Mouse (Mus musculus) CH12F3 (cell line): ENCODE data around the gene Egfr.

Experiments used
- in situ Hi-C: fragments of 300-500 bp; cut with MboI; formaldehyde crosslinking; loops from 2 replicates; pipeline ENCODE4 v1.14.3; 2020; ENCODE audit warnings: low sequenced_read_pairs

Egfr gene

DNA sequence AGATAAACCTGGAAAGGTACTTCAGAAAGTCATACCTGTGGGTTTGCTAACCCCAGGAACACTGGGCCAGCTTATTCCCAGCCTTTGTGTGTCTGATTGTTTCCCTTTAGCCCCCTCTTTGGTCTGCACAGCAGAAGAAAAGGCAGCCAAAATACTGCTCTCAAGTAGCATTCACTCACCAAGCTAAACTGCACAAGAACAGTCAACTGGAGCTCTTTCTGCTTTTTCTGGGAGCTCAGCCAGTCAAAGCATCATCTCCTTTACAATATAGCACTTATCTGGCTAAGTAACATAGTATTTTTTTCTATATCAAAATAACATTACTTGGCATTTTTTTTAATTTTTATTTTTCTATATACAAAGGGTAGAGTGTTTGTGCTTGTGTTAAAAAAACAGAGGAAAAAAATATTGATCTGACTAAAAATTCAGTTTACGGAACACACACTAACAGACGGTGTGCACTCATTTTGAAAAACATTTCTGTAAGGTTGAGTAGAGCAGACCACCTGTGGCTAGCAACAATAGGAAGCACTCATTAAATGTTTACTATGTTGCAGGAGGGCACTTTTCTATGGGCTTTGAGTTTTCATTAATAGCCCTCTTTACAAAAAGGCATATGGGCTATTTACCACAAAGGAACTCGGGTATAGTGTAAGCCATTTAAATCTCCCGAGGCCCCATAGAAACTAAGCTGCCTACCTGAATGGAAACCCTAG, 72.0 kb downstream of the Egfr start:
- in situ Hi-C loops, result no loop called here

DNA sequence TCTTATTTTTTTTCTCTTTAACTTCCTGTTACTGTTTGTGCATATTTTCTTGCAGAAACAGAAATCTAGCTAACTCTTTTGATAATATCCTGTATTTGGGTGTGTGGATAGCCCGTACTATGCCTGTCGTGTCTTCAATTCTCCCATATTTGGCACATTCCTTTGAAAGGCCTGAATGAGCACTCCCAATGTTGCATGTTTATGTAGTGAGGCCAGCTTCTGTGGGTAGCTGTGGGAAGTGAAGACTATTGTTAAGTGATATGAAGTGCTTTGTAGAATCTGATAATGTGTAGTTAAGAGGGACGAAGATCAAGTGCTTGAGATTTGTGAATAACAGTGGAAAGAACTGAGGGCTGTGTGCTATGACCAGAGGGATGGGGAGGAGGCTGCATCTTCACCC, 77.5 kb downstream of the Egfr start:
- in situ Hi-C loops, result no loop called here

DNA sequence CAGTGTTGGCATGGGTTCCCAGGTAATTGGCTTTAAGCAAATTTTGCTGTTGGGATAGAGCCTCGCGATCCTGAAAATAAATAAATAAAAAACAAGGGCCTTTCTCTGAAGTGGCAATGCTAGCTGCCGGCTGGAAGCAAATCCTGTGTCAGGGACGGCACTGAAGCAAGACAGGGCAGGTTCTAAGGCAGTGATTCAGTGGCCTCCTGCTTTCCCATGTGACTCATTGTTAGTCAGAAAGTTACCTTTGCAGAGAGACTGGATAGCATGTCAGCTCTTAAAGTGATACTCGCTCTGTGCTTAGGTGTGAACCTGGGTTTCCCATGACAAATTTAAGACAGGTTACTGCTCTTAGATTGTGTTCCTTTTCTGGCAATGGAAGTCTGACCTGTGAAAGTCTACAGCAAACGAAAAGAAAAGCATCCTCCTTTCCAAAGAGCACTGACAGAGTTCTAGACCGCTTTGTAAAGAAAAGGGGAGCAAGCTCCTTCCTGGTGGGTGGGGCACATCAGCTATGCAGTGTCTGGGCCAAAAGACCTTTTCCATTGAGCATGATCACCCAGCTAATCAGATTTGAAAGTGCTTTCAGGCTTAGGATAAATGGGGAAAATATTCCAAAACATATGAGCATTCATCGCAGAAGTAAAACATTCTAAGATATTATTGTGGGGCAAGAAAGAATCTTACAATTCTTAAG, 78.7 kb downstream of the Egfr start:
- in situ Hi-C loops, result no loop called here

DNA sequence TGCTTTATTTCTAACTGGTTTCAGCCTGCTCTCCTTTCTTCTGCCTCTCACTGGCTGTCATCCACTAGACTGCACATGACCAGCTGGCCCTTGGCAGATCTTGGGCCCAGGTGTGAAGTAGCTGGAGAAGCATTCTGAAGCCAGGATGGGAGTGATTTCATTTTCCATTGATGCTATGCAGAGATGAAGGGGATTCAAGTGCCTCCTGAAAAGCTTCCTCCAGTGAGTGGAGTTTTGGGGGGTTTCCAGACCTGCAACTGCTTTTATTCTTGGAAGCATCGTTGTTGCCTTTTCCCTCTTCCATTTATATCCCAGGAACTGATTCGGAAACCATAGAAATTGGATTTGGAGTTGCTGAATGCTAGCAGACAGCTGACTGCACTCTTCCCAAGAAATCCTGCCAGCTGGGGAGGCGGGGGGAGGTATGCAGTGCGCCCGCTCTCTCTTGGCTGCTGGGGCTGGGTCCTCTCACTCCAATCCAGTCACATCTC, 80.0 kb downstream of the Egfr start:
- in situ Hi-C loops, result no loop called here

DNA sequence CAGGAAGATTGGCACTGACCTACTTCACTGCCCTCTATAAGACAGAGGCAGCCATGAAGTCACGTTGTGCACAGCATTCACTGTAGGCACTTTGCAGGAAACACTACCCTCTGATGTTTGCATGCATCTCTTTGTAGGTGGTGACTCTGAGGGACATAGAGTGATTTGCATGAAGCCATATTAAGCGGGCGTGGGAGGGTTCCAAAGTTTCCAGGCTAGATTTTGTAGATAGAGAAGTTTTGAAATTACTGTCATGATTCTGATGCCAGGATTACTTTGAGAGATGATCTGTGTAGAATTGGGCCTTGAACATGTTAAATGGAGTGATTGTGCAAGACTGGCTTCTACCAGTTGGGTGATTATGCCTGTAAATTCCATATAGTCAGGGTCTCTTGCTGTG, 86.8 kb downstream of the Egfr start:
- in situ Hi-C loops, result no loop called here

DNA sequence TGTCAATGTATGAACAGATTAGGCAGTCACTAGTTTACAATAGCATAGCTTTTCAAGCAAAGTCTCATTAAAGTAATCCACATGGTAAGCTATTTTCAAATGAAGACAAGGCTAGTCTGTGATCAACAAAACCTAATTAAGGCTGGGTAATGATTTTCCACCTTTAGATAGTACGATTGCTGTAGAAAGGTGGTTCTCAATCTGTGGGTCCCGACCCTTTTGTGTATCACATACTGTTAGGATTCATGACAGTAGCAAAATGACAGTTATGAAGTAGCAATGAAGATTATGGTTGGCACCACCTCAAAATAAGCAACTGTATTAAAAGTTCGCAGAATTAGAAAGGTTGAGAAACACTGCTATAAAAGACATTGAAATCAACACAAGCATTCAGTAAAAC, 90.9 kb downstream of the Egfr start:
- in situ Hi-C loops, result no loop called here

DNA sequence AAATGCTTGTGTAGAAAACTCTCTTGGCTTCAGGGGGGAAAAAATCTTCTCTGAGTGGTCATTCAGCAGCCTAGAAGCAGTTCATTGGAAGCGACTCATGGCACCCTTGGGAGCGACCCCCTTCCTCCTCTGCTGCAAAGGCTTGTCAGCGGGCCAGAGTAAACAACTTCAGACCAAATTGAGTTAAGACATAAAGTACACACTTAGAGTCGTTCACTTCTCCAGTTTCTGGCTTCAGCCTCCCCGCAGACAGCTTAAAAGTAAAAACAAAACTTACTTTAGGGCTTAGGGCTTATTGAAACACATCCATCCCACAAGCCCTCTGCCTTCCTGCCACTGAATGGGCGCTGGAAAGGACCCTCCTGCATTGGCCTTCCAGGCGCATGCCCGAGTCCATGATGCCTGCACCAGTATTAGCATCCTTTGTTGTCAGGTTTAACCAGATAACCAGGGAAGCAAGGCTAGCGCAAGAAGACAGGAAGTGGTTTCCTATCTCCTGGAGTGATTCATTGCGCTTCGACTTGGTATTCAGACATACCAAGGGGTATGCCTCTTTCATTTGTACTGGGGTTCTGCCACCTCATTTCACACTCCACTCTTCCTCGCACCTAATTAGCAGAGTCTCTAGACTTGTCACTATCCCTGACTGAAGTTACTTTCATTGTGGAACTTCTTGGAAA, 92.0 kb downstream of the Egfr start:
- in situ Hi-C loops, result no loop called here

DNA sequence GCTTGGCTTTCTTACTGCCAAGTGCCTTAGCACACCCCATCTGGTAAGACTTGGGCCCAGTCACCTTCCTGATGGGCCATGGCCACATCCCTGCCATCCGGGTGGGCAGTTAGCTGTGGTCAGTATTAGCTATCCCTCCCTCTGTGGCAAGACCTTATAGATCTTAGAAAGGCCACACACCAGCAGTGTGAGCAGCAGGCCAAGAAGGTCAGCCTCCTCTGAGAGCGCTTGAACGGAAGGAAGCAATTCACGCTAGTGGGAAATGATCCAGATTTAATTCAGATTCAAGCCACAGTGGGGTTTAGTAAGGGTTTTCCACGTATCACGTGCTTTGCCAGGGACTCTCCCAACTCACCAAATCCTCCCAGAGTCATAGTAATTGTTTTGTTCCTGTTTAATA, 96.9 kb downstream of the Egfr start:
- in situ Hi-C loops, result no loop called here

DNA sequence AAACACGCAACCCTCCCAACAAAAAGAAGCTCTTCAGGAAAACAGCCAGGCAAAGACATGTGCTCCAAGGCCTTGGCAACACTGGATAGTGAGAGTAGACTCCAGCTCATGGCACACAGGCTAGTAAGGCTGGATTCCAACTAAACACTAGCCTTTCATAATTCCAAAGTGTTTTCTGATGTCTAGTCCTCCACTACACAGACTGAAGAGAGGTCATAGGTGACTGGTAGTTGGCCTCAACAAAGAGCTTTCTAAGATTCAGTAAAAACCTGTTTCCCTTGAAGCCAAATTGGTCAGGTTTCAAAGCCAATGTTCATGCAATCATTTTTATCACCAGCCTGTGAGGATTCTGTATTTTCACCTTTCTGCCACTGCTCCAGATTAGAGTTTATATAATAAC, 99.4 kb downstream of the Egfr start:
- in situ Hi-C loops, result no loop called here

DNA sequence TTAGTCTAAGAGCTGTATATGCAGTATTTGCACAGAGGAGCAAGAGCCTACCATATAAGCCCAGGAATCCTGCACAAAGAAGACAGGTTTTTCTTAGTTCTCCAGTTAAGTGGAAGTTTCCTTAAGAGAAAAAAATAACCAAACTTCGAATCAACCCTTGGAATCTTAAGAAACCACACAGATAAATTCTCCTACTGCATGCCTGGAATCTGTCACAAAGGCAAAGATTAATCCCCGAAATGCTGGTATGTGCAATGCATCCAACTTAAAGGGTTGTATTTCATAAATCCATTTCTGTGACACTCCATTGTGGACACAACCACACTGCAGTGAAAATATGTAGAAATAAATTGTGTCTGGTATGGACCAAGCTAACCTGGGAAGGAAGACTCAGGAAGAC, 102.1 kb downstream of the Egfr start:
- in situ Hi-C loops, result no loop called here

DNA sequence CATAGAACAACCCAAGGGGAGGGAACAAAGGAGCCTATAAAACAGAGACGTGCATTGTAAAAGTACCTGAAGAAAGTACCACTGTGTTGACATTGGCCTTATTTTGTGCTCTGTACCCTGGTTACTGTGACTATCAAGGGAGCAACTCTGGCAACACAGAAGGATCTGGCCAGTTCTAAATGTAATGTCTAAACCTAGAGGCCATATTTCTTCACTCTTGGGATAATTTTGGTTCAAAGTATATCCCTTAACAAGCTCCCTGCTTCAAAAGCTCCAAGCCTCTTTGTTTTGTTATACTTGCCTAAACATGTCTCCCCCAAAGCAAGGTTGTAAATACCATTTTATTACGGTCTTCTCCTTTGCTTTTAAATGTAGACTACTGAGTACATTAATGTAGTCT, 105.3 kb downstream of the Egfr start:
- in situ Hi-C loops, result no loop called here

DNA sequence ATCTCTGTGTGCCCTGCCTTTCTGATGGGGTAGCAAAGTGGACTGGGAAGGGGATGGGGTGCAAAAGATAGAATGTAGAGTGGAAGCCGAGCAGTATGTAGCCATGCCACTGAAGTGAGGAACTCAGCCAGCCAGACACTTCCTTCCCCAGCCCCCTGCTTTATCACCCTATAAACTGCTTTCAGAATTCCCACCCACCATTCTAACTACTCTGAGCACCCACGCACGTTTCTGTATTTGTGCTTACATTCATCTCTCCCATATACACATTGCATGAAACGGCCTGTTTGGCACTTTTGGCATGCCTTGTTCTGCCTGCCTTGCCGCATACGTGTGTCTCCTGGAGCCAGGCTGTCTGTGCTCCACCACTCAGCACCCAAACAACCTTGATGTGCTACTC, 109.0 kb downstream of the Egfr start:
- in situ Hi-C loops, result no loop called here

DNA sequence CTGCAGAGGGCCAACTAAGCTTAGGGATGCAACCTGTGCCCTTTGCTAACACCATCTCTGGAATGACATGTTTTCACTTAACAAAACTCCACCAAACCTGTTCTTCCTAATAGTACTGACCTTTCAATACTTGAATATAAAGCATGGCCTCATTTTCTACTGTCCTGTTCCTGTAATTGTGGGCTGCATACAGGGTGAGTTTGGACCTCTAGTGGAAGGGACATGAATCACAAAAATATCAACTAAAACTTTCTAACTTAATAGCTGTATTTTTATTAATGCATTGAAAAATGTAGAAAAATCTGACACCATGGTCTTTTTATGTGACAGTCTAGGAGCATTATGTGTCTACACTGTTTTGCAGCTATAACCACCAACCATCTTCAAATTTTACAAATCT, 111.5 kb downstream of the Egfr start:
- in situ Hi-C loops, result no loop called here

DNA sequence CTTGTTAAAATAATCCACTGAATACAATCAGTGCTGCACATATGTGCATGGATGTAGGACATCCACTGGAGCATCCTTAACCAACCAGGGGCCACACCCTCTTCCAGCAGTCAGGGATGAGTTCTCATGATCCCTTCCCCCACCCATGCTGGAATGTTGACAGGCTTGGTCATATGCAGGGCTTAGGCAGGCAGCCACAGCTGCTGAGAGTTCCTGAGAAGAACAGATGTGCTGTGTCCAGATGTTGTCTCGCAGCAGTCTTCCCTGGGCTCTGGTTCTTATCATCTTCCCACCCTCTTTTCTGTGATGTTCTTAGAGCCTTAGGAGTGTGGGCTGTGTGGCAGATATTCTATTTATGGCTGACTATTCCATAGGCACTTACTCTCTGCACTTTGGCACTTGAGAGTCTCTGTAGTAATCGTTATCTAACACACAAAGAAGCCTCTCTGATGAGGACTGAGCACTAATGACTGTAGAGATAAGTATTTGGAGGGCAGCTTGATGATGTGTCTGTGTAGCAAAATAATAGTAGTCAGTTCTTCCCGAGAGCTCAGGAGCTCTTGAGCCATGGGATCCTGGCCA, 113.1 kb downstream of the Egfr start:
- in situ Hi-C loops, result no loop called here

DNA sequence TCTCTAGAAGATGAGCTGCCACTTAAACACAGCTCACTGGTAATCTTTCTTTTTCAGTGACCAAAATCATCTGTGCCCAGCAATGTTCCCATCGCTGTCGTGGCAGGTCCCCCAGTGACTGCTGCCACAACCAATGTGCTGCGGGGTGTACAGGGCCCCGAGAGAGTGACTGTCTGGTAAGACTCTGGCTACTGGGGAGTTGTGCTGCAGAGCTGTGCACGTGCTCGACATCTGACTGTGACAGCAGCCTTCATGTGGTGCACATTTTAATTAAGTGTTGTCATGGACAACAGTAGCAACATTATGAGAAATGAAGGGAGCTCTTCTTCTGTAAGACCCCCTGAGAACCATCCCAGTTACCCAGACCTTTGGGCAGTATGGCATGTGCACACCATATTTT, 116.0 kb downstream of the Egfr start:
- in situ Hi-C loops, result no loop called here

DNA sequence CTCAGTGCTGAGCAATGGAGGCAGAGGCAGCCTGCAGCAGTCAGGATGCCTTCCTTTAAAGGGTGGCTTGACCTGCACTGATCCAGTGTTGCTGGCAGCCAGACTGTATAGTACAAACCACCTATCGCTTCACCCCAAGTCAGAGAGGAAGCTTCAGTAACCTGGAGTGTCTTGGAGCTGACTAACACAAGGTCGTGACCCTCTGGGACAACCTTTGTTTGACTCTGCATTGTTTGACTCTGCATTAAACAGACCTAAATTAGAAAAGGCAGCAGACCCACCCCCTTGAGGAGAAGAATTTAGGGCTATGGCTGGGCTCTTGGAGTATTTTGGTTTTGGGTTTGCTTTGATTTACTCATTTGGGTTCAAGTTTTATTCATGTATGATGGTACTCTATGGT, 117.5 kb downstream of the Egfr start:
- in situ Hi-C loops, result no loop called here

DNA sequence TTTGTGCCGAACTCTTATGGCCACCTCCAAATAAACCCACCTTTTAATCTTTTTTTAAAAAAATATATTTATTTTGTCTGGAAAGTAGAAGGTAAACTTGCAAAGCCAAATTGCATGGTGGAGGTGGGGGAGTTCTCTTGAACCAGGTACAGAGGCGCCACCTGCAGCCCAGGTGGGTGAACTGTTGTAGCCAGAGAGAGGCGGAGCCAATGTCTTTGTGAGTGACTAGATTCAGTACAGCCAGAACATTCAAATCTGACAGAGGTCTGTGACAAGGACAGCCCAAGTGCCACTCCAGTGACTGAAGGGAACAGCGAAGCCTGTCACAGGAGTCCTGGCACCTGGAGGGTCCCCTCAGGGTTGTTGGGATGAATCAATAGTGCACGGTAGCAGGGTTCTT, 119.1 kb downstream of the Egfr start:
- in situ Hi-C loops, result no loop called here

DNA sequence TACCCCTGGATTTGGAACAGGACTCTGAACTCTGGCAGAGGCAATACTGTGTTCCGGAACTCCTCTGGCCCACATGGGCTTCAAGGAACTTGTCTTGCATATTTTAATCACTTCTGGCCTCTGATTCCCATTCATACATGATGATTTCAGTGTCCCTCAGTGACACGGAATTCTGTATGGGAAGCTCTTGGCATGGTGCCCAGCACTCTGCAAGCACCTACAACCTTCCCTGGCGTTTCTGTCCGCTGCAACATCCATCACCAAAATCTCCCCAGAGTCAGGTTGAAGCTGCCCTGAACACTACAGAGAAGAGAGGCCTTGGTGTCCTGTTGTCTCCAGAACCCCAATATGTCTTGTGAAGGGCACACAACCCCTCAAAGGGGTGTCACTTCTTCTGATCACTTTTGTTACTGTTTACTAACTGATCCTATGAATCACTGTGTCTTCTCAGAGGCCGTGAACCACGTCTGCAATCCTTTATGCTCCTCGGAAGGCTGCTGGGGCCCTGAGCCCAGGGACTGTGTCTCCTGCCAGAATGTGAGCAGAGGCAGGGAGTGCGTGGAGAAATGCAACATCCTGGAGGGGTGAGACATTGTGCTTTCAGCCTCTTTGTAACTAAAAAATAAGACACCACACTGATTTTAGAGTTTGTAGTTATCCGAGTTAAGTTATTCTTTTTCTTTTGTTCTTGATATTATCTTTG, 125.8 kb downstream of the Egfr start:
- in situ Hi-C loops, result no loop called here

DNA sequence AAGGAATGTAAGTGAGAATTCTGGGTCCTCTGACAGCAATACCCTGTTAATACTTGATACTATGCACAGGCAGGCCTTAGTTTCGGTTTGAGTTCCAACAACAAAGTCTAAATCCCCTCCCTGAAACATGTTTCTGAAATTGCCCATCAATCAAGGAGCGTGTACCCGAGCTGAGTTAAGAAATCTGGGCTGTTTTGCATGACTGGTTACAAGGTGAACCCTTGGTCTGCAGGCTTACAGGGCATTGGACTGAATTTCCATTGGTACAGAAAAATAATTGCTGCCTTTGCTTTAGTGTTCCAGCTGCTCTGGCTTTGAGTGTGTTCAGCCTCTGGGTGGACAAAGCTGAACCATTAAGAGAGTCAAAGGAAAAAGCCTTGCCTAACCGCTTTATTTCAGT, 129.9 kb downstream of the Egfr start:
- in situ Hi-C loops, result no loop called here

DNA sequence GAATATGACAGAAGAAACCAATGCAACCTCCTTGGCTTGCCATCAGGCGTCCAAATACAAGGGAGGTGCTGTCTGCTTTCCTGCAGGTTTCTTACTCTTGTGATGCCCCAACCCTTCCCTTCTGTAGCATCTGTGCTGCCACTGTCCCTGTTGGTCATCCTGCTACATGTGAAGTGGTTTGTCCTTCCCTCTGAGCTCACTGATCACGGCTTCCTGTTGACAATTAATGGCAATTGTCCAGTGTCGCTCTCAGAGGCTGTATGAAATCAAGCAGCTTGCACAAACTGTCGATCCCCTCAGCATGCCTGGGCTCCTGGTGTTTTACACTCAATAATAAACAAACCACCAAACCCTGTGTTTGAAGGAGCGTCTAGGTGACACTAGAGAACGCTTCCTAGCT, 134.1 kb downstream of the Egfr start:
- in situ Hi-C loops, result no loop called here

DNA sequence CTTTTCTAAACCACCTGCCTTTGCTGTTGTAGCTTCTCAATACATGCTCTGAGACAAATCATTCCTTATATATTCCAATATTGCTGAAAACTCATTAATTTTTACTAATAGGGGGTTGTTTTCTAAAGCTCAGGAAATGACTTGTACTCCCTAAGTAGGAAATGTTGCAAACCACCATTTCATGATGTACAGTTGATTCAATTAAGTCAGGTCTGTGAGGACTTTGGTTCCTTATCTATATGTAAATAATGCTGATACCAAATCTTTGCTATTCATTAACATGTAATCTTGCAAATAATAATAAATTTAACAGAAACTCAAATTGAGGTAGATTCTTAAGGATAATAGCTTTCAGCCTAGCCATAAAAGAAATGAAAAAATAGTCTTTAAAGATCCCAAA, 136.1 kb downstream of the Egfr start:
- in situ Hi-C loops, result no loop called here
